Mouse (Mus musculus) liver, adult 2 months (tissue): ENCODE measurements around the gene Mvd.

Experiments
- CTCF ChIP-seq: fragments of 200-500 bp; IDR thresholded peaks from 2 replicates; pipeline ENCODE4 v1.5.1; 2011; ENCODE audit warnings: low read depth, low read length, control low read depth
- POLR2A ChIP-seq: fragments of 200-500 bp; IDR thresholded peaks from 2 replicates; pipeline ENCODE4 v1.6.1; 2011; ENCODE audit warnings: low read length, control low read depth; ENCODE audit not compliant: insufficient read depth; ENCODE audit errors: extremely low read depth

GRCm38 (mm10) chr8:122461473-122462148 lies 18.4 kb upstream of the Mvd start:
- TF ChIP-seq CTCF, result no peak
- no peak for TF ChIP-seq POLR2A
